Mouse (Mus musculus): ENCODE results near the gene Mrpl48.
"Not testable (repeated sequence)": the region's sequence is repeated elsewhere in the genome, so short reads cannot be mapped to it uniquely, and the experiment has no call there.

The Mrpl48 gene

DNA sequence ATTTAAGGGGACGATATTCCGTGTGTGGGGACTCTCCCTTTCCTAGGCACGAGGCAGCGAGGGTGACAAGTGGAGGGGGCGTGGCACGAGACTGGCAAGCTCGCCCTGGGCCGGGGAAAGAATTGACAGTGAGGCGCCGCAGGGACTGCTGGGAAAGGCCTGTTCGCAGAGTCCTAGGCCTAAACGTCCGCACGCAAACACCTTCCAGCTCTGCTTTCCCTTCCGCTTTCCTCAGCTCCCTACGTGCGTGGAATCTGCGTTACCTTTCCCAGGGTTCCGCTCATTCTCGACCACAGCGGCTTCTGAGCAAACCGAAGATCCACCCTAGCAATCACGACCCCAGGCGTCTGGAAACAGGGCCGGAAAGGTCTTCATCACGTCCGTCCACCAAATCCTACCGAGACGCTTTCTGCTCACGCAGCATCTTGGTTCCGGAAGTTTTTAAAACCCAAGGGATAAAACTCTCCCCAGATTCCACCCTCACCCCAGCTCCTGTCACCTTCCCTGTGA, 25.3 kb downstream of the Mrpl48 start:
- peak; percentile 90 for DNase-seq

DNA sequence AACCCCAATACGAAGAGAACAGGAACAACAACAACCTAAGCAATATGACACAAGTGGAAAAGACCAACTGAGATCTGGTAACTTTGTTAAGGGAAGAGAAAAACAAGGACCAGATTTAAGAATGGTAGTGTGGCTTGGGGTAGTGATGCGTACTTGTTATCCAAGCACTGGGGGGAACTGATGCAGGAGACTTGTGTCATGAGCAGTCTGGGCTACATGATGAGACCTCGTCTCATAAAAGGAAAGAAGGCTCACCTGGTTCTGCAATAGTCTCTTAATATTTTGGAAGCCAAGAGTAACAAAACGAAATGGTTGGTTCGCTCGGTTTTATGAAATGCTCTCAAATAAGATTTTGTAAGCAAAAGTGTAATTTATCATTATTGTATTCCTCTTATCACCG, 25.9 kb downstream of the Mrpl48 start:
- no peak for DNase-seq

DNA sequence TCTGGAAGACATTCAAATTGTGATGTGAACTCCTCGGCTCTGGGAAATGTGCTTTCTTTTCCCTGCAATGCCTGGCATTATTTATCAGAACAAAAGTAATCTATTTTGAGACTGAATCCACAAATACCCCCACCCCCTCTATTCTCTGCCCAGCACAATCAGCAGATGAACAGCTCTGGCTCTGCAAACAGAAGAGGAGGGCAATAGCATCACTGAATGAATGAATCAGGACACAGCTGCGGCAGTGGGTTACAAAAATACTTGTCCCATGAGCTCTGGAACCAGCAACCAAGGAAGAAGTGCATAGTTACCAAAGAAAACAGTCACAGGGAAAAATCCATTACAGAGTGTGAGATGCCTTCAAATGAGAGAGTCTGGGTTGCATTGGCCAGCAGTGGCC, 29.3 kb downstream of the Mrpl48 start:
- peak; percentile 60 for DNase-seq

DNA sequence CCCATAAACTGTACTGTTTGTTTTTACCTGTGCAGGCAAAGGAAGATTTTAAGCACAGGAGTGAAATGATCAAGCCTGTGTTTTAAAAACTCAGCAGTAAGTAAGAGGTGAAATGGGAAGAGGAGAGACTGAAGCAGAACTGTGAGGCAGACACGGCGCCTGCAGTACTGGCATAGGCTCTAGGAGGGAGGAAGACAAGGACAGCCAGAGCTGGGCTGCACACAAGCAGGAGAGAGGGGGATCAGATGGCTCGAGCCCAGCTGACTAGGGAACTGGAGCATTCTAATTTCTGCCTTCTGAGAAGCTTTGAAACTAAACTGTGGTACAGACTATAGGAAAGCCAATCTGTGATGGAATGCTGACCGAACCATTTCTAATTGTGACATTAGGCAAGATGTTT, 35.4 kb downstream of the Mrpl48 start:
- DNase-seq: peak; percentile 22

DNA sequence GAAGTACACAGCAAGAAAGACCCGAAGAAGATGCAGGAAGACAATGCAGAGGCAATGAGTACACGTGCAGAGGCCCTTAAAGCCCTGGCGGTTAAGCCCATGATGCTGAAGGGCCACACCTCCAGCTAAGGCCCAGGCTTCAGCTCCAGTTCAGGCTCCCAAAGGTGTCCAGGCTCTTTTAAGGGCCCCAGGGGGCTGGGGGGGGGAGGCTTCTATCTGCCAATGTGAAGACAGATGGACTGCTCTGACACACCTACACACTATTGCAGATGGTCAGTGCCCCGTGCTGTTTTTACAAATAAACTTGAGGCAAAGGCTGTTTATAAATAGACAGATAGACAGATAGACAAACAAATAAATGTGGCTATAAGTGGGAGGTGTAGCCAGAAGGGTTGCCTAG, 36.0 kb downstream of the Mrpl48 start:
- DNase-seq: no peak

DNA sequence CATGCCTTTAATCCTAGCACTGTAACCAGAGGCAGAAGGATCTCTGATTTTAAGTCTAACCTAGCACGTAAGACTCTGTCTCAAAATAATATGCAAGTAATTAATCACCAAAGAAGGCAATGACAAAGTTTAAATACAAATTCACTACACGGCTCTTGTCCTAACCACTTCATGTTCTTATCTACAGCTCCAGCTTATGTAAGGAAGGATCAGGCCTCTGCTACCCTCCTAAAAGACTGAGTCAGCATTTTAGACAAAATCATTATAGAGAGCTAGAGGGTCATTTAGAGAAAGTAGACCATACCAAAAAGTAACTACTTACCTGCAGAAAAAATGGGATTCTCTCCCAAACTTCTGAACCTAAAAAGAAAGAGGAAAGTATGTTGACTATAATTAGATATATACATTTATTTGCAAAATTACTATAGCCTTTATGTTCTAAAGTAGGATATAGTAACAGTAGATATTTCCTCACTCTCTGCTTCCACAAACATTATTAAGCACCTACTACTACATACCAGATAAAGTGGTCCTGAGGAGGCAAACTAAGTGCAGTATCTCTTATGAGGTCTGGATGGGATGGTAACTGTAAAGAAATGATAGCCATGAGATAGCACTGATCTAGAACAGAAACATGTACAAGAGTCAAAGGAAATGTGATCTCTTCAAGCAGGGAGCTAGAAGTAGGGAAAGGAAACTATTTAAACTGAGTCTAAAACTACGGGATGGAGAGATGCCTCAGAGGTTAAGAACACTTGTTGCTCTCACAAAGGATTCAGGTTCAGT, 37.0 kb downstream of the Mrpl48 start:
- DNase-seq: no peak

DNA sequence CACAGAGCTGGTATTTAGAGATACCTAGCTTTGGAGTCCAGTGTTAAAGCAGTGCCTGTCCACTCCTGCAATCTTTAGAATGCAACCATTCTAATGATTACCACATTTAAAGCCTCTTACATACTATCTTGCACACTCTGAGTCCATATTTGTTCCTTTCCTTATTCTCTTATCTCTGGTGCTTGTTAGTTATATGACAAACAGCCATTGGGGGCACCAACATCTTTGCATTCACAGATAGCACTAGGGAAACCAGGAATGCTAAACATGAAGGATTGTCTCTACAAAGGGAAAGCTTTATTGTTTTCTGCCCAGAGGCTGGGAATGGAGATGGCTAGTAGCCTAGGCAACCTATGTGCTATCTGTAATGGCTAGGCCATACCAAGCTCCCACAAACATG, 38.2 kb downstream of the Mrpl48 start:
- DNase-seq: no peak

DNA sequence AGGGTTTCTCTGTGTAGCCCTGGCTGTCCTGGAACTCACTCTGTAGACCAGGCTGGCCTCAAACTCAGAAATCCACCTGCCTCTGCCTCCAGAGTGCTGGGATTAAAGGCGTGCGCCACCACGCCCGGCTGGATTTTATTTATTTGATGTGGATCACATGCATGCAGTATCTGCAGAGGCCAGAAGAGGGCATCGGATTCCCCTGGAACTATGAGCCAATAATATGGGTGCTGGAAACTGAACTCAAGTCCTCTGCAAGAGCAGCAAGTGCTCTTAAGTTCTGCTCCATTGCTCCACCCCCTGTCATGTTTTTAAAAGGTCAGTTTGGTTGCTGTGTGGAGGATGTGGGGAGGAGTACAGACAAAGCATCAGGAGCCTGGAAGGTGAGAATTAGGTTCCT, 40.9 kb downstream of the Mrpl48 start:
- not testable (repeated sequence) for DNase-seq

DNA sequence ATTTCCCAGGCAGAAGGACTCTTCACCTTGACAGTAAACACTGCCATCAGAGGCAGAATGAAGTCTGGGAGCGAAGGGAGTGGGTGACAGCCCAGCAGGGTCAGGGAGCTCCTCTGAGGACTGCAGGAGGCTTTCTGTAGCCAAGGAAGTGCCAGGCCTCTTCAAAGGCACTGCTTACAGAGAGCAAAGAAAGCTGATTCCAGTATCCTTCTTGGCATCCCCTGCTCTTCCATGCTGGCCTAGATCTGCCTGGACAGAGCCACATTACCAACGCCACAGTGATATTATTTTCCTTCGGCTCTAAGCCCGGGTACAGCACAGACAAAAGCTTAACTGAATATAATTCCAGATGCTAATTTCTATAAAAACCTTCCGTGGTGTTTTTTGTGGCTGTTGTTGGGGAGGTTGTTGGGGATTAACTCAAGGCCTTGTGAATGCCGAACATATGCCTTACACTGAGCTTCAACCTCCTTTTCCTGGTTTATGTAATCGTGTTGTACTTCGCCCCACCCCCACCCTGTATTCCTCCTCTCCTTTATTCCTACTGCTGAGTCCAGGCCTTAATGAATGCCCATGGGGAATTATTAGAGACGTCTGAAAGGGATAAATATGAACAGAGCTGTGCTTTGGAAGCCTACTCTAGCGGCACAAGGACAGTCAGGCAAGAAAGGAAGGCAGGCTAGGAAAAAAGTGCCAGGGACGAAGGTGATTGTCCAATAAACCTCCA, 46.1 kb downstream of the Mrpl48 start:
- DNase-seq: no peak

DNA sequence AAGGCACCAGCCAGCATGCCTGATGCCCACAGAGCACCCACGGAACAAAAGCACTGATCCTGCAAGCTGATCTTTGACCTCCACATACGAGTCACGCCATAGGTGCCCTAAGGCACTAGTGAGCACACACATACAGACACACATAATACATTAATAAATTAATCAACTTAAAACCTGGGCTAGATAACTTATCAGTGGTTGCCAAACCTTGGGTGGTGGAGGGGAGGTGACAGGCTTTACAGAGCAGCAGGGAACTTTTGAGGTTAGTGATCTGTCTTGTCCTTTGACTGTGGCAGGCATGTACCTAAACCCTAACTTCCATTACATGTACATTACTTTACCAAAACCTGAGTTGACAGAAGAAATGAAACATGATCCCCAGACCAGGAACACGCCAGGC, 48.8 kb downstream of the Mrpl48 start:
- DNase-seq: no peak

DNA sequence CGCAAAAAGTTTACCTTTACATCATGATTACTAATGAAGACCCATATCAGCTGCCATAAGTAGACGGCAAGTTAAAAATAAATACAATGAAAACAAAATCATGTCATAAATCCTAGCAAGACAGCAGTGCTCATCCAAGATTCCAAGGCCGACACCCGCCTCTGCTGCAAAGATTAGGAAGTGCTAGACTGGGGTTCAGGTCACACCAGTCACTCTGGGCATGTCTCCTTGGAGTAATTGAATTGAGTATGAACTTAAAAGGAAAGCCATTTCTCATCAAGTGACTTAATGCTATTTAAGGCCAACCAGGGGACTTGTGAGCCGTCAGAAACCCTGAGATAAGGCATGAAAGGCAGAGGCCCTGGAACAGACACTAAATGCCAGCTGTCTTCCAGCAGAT, 50.9 kb downstream of the Mrpl48 start:
- DNase-seq: no peak

DNA sequence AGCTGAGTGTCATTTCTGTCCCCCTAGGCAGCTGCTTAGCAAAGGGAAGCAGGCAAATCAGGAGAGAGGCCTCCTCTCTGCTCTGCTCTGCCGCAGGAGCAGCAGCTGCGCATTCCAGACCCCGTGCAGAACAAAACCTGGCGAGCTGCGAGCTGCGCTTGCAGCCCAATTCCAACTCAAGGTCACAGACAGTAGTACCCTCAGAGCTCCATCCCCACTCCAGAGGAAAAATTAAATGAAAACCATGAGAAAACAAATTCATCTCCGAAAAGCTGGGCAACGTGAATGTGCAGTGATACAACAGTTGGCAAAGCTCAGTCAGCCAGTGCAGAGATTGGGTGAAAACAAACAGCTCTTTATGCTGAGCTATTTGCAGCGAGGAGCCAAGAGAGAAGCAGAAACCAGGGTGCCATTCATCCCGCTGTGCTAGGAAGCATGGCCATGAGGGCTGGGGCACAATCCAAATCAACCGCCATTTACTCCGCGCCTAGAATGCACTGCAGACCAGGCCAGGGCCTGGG, 52.6 kb downstream of the Mrpl48 start:
- peak; percentile 86 for DNase-seq

DNA sequence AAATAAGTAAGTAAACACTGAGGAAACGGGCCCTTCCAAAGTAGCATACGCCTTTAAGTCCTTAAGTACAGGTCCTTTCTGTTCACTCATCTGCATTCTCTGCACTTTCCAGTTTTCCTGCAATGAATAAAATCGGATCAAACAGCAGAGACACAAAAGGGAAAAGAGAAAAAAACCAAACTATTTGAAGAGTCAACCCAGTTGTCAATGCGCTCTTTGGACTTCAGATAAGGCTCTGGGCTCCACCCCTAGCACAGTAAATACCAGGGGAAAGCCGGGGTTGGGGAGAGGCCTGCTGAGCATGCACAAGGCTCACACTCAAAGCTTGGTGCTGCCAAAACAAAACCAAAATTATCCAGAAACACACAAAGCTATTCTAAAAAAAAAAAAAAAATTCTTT, 53.2 kb downstream of the Mrpl48 start:
- no peak for DNase-seq

DNA sequence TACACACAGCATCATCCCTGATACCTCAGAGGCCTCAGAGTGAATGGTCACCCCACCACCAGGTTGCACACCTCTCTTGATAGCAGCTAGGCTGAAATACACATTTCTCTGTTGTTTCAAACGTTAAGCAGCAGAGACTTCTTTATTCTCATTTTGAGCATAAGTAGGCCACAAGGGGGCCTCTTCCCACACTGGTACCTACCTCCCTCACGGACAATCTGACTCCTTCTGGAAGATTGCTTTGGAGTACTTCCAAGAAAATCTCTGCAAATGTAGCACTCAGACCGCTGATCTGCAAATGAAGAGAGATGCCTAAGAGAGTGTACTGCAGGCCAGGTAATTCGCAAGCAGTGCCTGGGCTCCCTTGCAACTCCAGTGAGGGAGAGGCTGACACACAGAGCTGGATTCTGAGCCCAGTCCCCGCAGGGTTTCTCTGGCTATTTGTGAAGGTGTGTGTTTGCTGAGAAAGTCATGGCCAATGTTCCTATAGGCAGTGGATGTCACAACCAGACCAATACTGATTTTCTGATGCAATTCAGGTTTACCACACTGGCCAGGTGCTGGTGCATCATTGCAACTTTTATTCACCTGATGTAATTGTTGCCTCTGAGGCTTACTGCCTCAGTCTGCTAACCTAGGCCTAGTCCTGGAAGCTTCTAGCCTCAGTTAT, 57.6 kb downstream of the Mrpl48 start:
- DNase-seq: peak; percentile 65

DNA sequence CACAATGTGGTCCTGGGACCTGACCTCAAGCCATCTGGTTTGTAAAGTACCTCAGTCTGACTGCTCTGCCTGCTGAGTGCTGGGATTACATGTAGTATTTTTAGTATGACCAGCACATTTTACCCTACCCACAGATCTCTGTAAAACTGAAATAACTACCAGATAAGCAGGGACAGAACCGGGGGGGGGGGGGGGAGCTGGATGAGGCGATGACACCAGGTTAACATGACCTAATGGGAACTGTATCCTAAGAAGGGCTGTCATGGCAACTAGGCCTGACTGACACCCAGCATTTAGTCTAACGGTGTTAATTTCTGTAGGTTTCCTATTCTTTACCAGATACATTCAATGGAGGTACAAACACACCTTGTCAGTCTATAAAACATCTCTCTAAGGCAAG, 58.3 kb downstream of the Mrpl48 start:
- DNase-seq: no peak

DNA sequence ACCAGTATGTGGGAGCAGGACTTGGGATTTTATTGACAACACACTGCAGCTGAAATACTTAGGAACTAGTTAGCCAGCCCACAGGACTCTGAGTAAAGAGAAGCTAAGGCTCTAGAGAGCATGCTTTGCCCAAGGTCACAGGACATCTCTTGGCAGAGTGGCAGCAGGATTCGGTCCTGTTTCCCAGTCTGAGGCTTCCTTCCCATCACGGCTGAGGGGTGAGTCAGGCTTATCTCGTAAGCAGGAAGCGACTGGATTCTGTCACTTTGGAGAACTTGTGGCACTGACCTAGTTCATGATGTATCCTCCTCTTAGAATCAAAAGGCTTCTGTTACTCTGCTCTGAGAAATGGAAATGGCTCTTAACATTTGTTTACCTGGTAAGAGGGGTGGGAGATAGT, 60.5 kb downstream of the Mrpl48 start:
- DNase-seq: no peak

DNA sequence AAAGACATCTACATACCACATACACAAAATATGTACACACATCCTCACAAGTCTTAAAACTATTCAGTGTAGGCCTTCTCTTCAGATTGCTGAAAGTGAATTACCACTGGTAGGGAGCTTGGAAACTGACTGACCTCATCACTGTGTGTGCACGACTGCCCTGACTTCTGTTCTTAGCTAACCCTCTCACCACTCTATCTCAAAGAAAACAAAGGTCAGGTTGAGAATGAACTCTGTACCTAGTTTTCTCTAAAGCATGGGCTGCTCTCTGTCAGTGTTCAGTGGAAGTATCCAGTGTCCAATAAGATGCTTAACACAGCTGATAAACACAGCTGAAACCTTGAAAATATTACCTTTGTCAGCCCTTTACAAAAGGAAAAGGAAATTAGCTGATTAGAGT, 63.7 kb downstream of the Mrpl48 start:
- no peak for DNase-seq

DNA sequence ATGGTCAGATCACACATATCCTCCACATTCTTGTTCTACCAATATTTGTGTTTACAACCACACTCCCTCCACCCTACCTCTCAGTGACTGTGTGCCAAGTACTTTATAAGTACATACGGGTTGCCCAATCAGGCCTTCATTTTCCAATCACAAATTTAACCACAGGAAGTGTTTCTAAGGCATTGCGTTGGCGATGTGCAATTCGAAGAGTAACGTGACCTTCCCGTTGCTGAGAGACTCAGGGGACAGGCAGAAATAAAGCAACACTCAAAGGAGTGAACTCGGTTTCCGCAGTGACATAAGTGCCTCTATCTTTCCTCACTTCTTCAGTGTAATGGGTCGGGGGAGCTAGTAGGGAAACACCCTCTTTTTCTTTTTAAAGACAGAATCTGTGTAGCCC, 68.6 kb downstream of the Mrpl48 start:
- no peak for DNase-seq

DNA sequence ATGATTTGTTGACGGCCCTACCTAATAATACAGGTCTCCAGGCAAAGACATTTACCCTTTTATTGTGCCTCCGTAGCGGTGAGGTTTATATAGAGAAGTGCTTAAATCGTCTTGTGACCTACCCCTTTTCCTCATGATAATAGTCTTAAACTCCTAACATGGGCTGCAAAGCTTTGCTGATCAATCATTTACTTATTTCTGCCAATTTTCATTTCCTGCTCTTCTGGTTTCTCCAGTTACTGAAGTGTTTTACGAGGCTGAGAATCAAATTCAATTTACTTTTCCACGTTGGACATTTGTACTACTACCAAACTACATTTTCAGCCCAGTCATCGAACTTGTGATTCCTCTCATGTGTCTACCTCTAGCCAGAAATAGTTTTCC, 70.6 kb downstream of the Mrpl48 start:
- DNase-seq: no peak

DNA sequence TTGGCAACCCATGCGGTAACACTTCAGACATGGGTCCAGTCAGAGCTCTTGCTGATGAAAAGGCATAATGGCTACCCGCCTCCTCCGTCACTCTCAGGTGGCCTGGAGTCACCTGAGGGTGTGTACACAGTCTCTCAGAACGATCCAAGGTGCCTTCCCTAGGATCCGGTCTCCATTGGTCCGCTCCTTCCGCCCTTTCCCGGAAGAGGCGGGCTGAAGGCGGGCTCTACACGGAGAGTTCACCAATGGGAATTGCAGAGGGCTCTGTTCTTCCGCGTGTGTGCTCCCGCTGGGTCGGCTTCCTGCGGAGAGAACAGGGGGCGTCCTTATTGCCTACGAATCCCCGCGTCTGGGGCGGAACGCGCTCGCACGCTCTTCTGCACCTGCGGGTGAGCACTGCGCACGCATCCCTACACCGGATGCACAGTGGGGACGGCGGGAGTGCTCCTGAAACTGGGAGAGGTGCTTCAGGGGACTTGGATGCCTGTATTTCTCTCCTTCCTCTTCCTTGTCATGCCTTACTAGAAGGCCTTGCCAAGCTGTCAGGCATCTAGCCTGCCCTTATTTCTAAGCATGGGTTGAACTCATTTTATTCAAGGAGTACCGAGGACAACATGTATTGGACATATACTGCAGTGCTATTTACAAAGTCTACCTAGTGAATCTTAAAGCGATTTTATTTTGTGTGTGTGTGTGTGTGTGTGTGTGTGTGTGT, 71.1 kb downstream of the Mrpl48 start, which contains the start of gene Coa4:
Gene Coa4 (plus strand): TSS at position 268 of the 715 bp plus-strand sequence.
- DNase-seq: peak; percentile 92

DNA sequence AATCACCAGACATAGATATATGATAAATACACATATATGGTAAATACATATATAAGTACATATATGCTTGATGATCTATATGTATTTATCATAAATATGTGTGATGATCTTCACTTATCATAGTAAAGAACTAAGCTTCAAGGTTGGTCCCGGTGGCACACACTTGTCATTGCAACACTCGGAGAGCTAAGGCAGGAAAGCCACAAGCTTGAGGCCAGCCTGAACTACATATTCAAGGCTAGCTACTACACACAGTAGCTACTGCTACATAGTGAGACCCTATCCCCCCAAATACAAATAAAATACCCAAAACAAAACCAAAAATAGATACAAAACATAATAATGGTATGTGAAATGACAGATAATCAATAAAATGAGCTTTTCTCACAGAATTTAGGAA, 72.3 kb downstream of the Mrpl48 start:
- no peak for DNase-seq

DNA sequence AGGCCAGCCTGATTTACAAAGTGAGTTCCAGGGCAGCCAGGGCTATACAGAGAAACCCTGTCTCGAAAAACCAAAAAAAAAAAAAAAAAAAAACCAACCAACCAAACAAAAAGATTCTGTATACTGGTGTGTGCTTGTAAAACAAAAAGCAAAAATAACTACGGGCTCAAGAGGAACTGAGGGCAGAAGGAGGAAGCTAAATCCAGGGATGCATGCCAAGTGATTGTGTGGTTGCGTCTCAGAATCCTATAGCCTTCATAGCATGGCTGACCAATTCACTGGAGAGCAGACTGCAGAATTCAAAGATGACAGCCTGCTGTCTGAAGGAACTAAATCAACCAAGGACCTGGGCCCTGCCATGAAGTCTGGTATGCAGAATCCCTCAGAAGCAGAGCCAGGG, 73.9 kb downstream of the Mrpl48 start:
- no peak for DNase-seq

DNA sequence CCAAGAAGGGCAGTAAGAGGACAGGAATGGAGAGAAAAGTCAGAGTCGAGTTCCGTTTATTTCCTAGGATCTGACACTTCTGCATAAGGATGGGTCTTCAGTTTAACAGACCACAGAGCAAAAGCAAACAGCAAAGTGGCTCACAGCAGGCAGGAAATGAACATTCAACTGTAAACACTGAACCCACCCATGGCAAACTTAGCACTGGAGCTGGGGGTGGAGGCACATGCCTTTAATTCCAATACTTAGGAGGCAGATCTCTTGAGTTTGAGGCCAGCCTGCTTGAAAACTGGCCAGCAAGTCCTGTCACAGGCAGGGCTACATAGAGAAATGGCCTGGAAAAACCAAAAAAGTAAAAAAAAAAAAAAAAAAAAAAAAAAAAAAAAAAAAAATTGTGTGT, 74.6 kb downstream of the Mrpl48 start:
- DNase-seq: no peak
